Mouse (Mus musculus) liver, adult 2 months (tissue): ENCODE measurements around the gene Lexm. TPM values are rescaled to one million over a fixed set of nuclear protein-coding genes. Genes with fewer than 3 reads are reported as not detected.

Source experiments
- DNase-seq: peaks from one replicate; pipeline ENCODE4 v3.0.0-alpha.2; 2011; ENCODE audit warnings: low read depth, low spot score; ENCODE audit errors: extremely low read depth
- H3K27ac ChIP-seq: fragments of 200-500 bp; replicated peaks from 2 replicates; pipeline ENCODE4 v1.5.1; 2012; ENCODE audit warnings: low read depth, mild to moderate bottlenecking, control low read depth, inconsistent platforms, low read length; ENCODE audit not compliant: insufficient read depth
- H3K27me3 ChIP-seq: fragments of 200-500 bp; 2 replicates; pipeline ENCODE4 v1.6.1; 2012; ENCODE audit warnings: mild to moderate bottlenecking, moderate library complexity, low read length, inconsistent platforms; ENCODE audit not compliant: control insufficient read depth, insufficient read depth
- H3K36me3 ChIP-seq: fragments of 200-500 bp; 2 replicates; pipeline ENCODE4 v1.6.1; 2012; ENCODE audit warnings: low read length, inconsistent platforms; ENCODE audit not compliant: control insufficient read depth, insufficient read depth
- H3K4me1 ChIP-seq: fragments of 200-500 bp; 2 replicates; pipeline ENCODE4 v1.6.1; 2011; ENCODE audit warnings: low read length; ENCODE audit not compliant: control insufficient read depth, insufficient read depth
- H3K4me3 ChIP-seq: fragments of 200-500 bp; 2 replicates; pipeline ENCODE4 v1.5.1; 2011; ENCODE audit warnings: low read depth, mild to moderate bottlenecking, control low read depth, low read length, moderate library complexity; ENCODE audit not compliant: insufficient read depth
- H3K79me2 ChIP-seq: fragments of 200-500 bp; 2 replicates; pipeline ENCODE4 v1.6.1; 2012; ENCODE audit warnings: inconsistent platforms, mild to moderate bottlenecking, low read length, moderate library complexity; ENCODE audit not compliant: control insufficient read depth, insufficient read depth
- H3K9ac ChIP-seq: fragments of 200-500 bp; 2 replicates; pipeline ENCODE4 v1.6.1; 2012; ENCODE audit warnings: low read depth, mild to moderate bottlenecking, control low read depth, inconsistent platforms, low read length
- CTCF ChIP-seq: fragments of 200-500 bp; IDR thresholded peaks from 2 replicates; pipeline ENCODE4 v1.5.1; 2011; ENCODE audit warnings: low read depth, low read length, control low read depth
- POLR2A ChIP-seq: fragments of 200-500 bp; IDR thresholded peaks from 2 replicates; pipeline ENCODE4 v1.6.1; 2011; ENCODE audit warnings: low read length, control low read depth; ENCODE audit not compliant: insufficient read depth; ENCODE audit errors: extremely low read depth
- WGBS: fragments of 180-500 bp; shearing (Covaris S2); methylation state at CpG from one replicate; pipeline ENCODE4 v1.1.7; 2018; 5-methylcytosine and 5-hydroxymethylcytosine counted together
- polyA plus RNA-seq: library from polyadenylated mRNA; depleted of rRNA; stranded (reverse); fragments of >200 nt; gene quantifications from 2 replicates; pipeline ENCODE4 v1.2.3, GENCODE M21; 2012
- total RNA-seq: library from RNA; depleted of rRNA; stranded (reverse); fragments of >200 nt; gene quantifications from 2 replicates; pipeline ENCODE4 v1.2.3, GENCODE M21; 2014

Gene Lexm
- total and polyA plus RNA-seq, 2 experiments = not detected

DNA sequence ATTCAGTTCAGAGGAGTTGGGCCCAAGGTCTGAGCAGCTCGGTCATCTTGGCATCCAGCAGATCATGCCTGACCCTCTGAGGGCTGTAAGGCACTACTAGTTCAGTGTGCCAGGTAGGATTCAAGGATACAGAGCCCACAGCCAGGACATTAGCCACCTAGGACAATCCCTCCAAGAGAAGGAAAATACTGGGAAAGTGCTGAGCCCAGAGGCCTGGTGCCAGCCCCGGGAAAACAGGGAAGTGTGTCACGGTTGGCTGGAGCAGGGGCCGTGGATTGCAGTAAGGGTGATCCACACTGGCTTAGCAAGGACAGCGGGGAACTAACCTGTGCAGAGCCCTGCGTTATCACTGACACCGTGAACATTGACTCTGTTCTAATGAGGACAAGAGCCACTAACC is 39.5 kb downstream of the Lexm start:
- no peaks in the 10 kb centered on the region; the same call in 1 of the 2 replicates for H3K79me2 ChIP-seq
- no peak overlapping the region for H3K27ac ChIP-seq
- TF ChIP-seq CTCF = no peak
- no peak for TF ChIP-seq POLR2A
- H3K36me3 ChIP-seq = peaks cover 73% of the 10 kb centered on the region
- peak; percentile 49 for DNase-seq
- H3K9ac ChIP-seq = no peak overlapping the region
- H3K4me3 ChIP-seq = no peak overlapping the region
- no peaks in the 10 kb centered on the region for H3K27me3 ChIP-seq
- 28% methylated on average over 7 of the region's 7 CpGs for WGBS
- H3K4me1 ChIP-seq = peaks cover 10% of the 10 kb centered on the region; the same call in 1 of the 2 replicates

- Histone ChIP-seq H3K36me3 (peaks cover 81% of the 10 kb centered on the region), H3K4me3 (no peak overlapping the region), H3K27ac (no peak overlapping the region), H3K4me1 (no peaks in the 10 kb centered on the region), H3K27me3 (no peaks in the 10 kb centered on the region), H3K79me2 (peaks cover 10% of the 10 kb centered on the region; the same call in 1 of the 2 replicates), H3K9ac (no peak overlapping the region)
- 25% methylated on average over 8 of the region's 8 CpGs for WGBS
- TF ChIP-seq POLR2A (no peak), CTCF (no peak)
- no peak for DNase-seq
Observed at GRCm38 (mm10) chr4:106575022-106575421, 42.0 kb downstream of the Lexm start.

DNA sequence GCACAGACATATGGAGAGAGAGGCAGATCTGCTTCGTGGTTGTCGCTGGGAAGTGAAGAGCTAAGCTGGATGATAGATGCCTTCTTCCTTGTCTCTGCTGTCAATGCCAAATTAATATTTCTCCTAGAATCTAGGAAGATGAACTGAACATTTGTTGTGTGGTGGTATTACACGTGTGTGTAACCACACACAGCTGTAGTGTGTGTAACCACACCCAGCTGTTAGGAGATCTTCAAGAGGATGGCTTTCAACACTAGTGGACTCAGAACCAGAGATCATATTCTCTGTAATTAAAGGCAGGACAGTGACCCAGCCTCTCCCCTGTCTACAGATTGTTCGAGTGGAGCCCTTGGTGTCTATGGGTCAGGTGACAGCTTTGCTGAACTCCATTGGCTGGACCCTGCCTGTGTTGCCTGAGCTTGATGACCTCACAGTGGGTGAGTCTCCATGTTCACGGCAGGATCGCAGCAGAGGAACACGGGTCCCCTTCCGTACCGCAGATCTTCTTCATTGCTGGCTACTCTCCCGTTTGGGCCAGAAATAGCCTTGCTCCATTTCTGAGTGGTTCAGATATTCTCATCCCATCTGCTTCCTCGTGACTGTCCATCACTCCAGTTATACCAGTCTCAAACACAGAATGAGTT is 45.8 kb downstream of the Lexm start:
- peaks cover 79% of the 10 kb centered on the region for H3K36me3 ChIP-seq
- H3K4me3 ChIP-seq = no peak overlapping the region
- DNase-seq = peak; percentile 44
- H3K79me2 ChIP-seq = peaks cover 19% of the 10 kb centered on the region; the same call in 1 of the 2 replicates
- H3K27ac ChIP-seq = no peak overlapping the region
- H3K4me1 ChIP-seq = no peaks in the 10 kb centered on the region; the same call in 1 of the 2 replicates
- no peaks in the 10 kb centered on the region for H3K27me3 ChIP-seq
- H3K9ac ChIP-seq = no peak overlapping the region
- TF ChIP-seq POLR2A (no peak), CTCF (no peak)
- 61% methylated on average over 11 of the region's 11 CpGs for WGBS

- no peak overlapping the region for H3K27ac ChIP-seq
- H3K36me3 ChIP-seq = peaks cover 76% of the 10 kb centered on the region
- DNase-seq = peak; percentile 44
- peaks cover 4% of the 10 kb centered on the region for H3K4me1 ChIP-seq
- 88% methylated on average over 4 of the region's 4 CpGs for WGBS
- H3K4me3 ChIP-seq = no peak overlapping the region
- H3K79me2 ChIP-seq = peaks cover 20% of the 10 kb centered on the region; the same call in 1 of the 2 replicates
- TF ChIP-seq CTCF (no peak), POLR2A (no peak)
- H3K9ac ChIP-seq = no peak overlapping the region
- H3K27me3 ChIP-seq = no peaks in the 10 kb centered on the region
Observed at GRCm38 (mm10) chr4:106569680-106570079, 47.4 kb downstream of the Lexm start.

DNA sequence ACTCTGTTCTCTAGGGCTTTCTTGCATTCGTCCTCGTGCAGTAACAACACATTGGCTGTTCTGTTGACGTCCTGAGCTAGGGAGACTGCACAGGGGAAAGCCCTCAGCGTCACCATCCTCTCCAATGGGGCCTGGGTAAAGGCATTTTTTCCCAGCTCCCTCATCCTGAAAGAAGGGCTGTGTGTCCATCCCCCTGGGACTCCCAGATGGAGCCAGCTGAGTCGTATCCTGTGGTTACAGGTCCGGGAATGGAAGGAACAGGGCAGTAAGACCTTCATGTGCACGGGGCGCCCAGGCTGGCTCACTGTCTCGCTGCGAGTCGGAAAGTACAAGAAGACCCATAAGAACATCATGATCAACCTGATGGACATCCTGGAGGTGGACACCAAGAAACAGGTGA is 52.9 kb downstream of the Lexm start:
- peaks cover 31% of the 10 kb centered on the region for H3K36me3 ChIP-seq
- peaks cover 25% of the 10 kb centered on the region for H3K79me2 ChIP-seq
- peak overlapping the region; percentile 53 for H3K9ac ChIP-seq
- DNase-seq = no peak
- H3K4me1 ChIP-seq = peaks cover 20% of the 10 kb centered on the region
- H3K4me3 ChIP-seq = peak overlapping the region; percentile 53
- TF ChIP-seq CTCF (no peak), POLR2A (no peak)
- 35% methylated on average over 11 of the region's 11 CpGs for WGBS
- H3K27me3 ChIP-seq = no peaks in the 10 kb centered on the region
- H3K27ac ChIP-seq = peak overlapping the region; percentile 79

DNA sequence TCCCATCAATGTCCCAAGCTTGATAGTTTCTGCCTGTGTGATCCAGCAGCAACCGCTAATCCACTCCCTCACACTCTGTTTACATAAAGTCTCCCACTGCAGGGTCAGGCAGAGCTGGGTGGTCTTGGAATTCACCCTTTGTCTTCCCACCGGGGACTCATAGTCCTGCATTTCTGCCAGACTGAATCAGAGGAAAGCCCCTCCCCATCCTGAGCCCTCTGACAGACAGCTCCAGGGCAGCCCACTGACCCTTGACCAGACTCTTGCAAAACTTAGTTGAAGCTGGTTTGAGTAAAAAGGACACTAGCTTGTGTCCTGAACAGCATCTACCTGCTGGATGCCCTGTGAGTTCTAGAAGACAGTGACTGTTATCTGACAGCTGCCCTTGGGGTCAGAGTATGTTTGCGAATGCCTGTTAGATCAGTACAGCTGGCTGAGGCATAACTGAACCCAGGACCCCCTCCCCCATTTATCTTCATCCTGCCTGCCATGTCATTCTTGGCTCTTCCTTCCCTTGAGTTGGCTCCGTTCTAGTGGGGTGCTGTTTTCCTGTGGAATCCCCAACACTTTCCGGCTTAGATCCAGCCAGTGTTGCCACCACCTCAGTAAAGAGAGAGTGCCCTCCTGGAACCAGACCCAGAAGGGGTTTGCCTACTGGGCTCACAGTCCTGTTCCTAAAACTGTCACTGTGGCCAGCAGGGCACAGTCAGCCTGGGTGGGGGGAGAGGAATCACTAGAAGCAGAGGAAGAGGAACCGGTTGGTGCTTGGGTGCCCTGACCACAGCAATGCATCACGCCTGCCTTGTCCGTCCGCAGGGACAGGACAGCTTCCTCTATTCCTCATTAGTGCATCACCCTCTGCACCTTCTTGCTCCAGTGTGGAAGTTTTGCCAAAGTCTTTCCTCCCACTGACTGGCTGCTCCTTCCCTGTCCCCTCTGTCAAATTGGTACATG is 53.9 kb downstream of the Lexm start:
- Histone ChIP-seq H3K27ac (peak overlapping the region; percentile 91), H3K4me3 (peak overlapping the region; percentile 83), H3K79me2 (peaks cover 25% of the 10 kb centered on the region), H3K36me3 (peaks cover 27% of the 10 kb centered on the region), H3K4me1 (peaks cover 23% of the 10 kb centered on the region), H3K27me3 (no peaks in the 10 kb centered on the region), H3K9ac (peak overlapping the region; percentile 70)
- TF ChIP-seq CTCF = no peak
- no peak for TF ChIP-seq POLR2A
- 14% methylated on average over 9 of the region's 9 CpGs for WGBS
- peak; percentile 98 for DNase-seq
